Mouse (Mus musculus) heart, adult 2 months (tissue): ENCODE measurements at regions not wholly inside any gene's neighbourhood (a gene's known extent, or its start where the extent isn't known, plus 50 kb on each side); places are given as distances from the start of the nearest gene placed in this dataset.

ENCODE experiments used
- CTCF ChIP-seq: fragments of 200-600 bp; IDR thresholded peaks from 2 replicates; pipeline ENCODE4 v1.8.1; 2022; ENCODE audit warnings: antibody characterized with exemption, mild to moderate bottlenecking, moderate library complexity
- EP300 ChIP-seq: fragments of 200-500 bp; IDR thresholded peaks from 2 replicates; pipeline ENCODE4 v1.6.1; 2011; ENCODE audit warnings: low read depth, low read length, control low read depth; ENCODE audit not compliant: insufficient read depth

GRCm38 (mm10) chr3:155370716-155371115 lies 277.5 kb downstream of the Lrriq3 start:
- TF ChIP-seq CTCF (no peak), EP300 (no peak)
